Mouse (Mus musculus) testis, adult 2 months (tissue): ENCODE results near the gene Abcc6. TPM values are rescaled to one million over a fixed set of nuclear protein-coding genes. Genes with fewer than 3 reads are reported as not detected.
"Not testable (repeated sequence)": the region's sequence is repeated elsewhere in the genome, so short reads cannot be mapped to it uniquely, and the experiment has no call there.

ENCODE experiments used
- H3K27ac ChIP-seq: fragments of 200-500 bp; 2 replicates; pipeline ENCODE4 v1.5.1; 2012; ENCODE audit warnings: low read depth, low read length; ENCODE audit not compliant: control insufficient read depth, insufficient read depth
- H3K27me3 ChIP-seq: fragments of 200-500 bp; 2 replicates; pipeline ENCODE4 v1.6.1; 2012; ENCODE audit warnings: mild to moderate bottlenecking, low read length, moderate library complexity; ENCODE audit not compliant: control insufficient read depth, insufficient read depth
- H3K36me3 ChIP-seq: fragments of 200-500 bp; 2 replicates; pipeline ENCODE4 v1.6.1; 2012; ENCODE audit warnings: mild to moderate bottlenecking, low read length; ENCODE audit not compliant: control insufficient read depth, insufficient read depth
- H3K4me1 ChIP-seq: fragments of 200-500 bp; 2 replicates; pipeline ENCODE4 v1.6.1; 2012; ENCODE audit warnings: low read length; ENCODE audit not compliant: control insufficient read depth, insufficient read depth
- H3K4me3 ChIP-seq: fragments of 200-500 bp; 2 replicates; pipeline ENCODE4 v1.5.1; 2012; ENCODE audit warnings: low read depth, mild to moderate bottlenecking, low read length, moderate library complexity, mixed read lengths; ENCODE audit not compliant: control insufficient read depth
- CTCF ChIP-seq: fragments of 200-500 bp; IDR thresholded peaks from 2 replicates; pipeline ENCODE4 v1.5.1; 2012; ENCODE audit warnings: low read depth, mild to moderate bottlenecking, inconsistent platforms, low read length, moderate library complexity; ENCODE audit not compliant: control insufficient read depth, insufficient read depth, insufficient replicate concordance
- POLR2A ChIP-seq: fragments of 200-500 bp; IDR thresholded peaks from 2 replicates; pipeline ENCODE4 v1.6.1; 2012; ENCODE audit warnings: low read depth, mild to moderate bottlenecking, inconsistent platforms, low read length, moderate library complexity; ENCODE audit not compliant: control insufficient read depth
- polyA plus RNA-seq: library from polyadenylated mRNA; depleted of rRNA; stranded (reverse); fragments of >200 nt; gene quantifications from 2 replicates; pipeline ENCODE4 v1.2.3, GENCODE M21; 2012

Abcc6 gene
- polyA plus RNA-seq, 1 experiment = 1.0 TPM

- Histone ChIP-seq H3K4me1 (no peaks in the 10 kb centered on the region), H3K4me3 (no peak overlapping the region), H3K27me3 (no peaks in the 10 kb centered on the region), H3K27ac (no peak overlapping the region), H3K36me3 (no peaks in the 10 kb centered on the region; the same call in none of the 2 replicates)
- TF ChIP-seq POLR2A (no peak), CTCF (peak; percentile 59; the same call in 1 of the 2 replicates)
Measured at GRCm38 (mm10) chr7:45935114-45935513, 95.0 kb downstream of the Abcc6 start.

- not testable (repeated sequence) for H3K4me3 ChIP-seq, H3K36me3 ChIP-seq, H3K27me3 ChIP-seq, H3K4me1 ChIP-seq, H3K27ac ChIP-seq
Measured at GRCm38 (mm10) chr7:45933766-45934165, 96.3 kb downstream of the Abcc6 start.

DNA sequence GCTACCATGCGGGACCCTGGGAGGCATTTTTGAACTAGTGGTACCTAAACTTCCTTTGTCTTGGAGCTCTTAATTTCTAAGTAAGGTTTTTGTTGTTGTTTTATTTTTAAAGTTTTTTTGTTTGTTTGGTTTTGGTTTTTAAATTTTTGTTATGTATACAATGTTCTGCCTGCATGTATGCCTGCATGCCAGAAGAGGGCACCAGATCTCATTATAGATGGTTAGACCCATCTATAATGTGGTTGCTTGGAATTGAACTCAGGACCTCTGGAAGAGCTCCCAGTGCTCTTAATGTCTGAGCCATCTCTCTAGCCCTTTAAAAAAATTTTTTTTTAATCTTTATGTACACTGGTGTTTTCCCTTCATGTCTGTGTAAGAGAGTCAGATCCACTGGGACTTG is 100.4 kb downstream of the Abcc6 start:
- peaks cover 5% of the 10 kb centered on the region for H3K4me1 ChIP-seq
- H3K27ac ChIP-seq = no peak overlapping the region
- H3K36me3 ChIP-seq = no peaks in the 10 kb centered on the region; the same call in 1 of the 2 replicates
- H3K27me3 ChIP-seq = no peaks in the 10 kb centered on the region
- no peak overlapping the region for H3K4me3 ChIP-seq
- TF ChIP-seq CTCF = no peak
- no peak for TF ChIP-seq POLR2A

DNA sequence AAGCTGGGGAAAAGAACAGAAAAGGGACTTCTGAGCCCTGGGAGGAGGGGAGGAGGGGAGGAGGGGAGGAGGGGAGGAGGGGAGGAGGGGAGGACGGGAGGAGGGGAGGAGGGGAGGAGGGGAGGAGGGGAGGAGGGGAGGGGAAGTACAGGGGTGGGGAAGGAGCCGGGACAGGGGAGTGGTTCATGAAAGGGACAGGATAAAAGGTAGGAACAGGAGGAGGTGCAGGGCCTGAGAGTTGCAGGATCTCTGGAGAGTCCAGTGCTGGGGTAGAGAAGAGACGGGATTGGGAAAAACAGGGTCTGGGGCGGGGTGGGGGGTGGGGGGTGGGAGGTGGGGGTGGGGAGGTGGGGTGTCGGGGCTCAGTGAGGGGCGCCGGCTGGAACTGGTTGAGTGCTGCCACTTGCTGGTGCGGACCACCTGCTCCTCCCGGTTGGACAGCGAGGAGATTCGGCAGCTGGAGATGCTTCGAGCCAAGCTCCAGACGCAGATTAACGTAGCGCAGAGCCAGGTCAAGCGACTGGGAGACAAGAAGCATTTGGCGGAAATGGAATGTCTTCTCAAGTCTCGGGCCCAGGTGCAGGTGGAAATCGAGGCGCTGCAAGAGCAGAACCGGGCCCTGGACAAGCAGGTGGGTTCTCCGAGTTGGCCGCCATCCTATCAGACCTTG is 101.3 kb downstream of the Abcc6 start:
- no peak for TF ChIP-seq CTCF
- no peak for TF ChIP-seq POLR2A
- no peaks in the 10 kb centered on the region; the same call in 1 of the 2 replicates for H3K36me3 ChIP-seq
- H3K27me3 ChIP-seq = no peaks in the 10 kb centered on the region
- peaks cover 14% of the 10 kb centered on the region for H3K4me1 ChIP-seq
- no peak overlapping the region for H3K27ac ChIP-seq
- H3K4me3 ChIP-seq = peak overlapping the region; percentile 60

DNA sequence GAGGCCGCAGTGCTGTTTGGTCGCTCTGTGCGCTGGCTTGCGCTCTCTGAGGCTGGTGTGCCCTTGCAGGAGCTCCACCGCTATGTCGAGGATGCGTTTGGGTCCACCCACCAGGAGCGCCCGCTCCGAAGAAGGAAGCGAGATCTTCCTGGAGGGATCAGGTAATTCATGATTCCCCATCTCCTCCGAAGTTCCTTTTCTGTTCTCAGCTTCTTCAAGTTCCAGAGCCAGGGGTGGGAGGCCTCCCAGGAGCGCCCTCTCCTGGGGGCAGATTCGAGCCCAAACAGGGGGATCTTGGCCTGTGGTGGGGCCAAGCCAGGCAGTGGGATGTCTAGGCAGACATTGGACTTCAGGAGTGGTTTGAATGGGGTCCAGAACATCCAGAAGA is 105.7 kb downstream of the Abcc6 start:
- H3K36me3 ChIP-seq = no peaks in the 10 kb centered on the region
- no peak for TF ChIP-seq POLR2A
- no peak for TF ChIP-seq CTCF
- H3K4me3 ChIP-seq = peak overlapping the region; percentile 84
- no peaks in the 10 kb centered on the region for H3K27me3 ChIP-seq
- peaks cover 31% of the 10 kb centered on the region for H3K4me1 ChIP-seq
- peak overlapping the region; percentile 93 for H3K27ac ChIP-seq

DNA sequence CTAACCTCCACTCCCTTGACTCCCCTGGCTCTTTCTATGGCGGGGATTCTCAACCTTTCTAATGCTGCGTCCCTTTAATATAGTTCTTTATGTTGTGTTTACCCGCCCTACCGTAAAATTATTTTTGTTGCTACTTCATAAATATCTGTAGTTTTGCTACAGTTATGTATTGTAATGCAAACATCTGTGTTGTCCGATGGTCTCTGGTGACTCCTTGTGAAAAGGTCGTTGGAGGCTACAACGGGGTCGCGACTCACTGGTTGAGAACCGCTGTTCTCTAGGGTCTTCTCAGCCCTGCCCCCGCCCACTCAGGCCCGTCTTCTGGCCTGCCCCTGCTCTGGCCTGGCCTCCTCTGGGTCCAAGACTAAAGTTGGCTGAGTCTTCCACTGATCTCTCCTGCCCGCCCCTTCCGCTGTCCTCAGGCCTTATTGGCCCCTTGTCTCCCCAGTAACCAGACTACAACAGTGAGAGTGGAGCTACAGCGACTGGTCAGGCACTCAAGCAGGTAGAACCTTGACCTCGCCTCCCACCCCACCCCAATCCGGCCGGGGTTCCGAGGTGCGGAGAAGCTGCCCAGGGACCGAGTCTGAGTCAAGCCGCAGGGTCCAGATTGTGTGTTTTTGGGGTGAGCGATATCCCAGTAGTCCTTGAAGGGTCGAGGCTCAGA is 106.2 kb downstream of the Abcc6 start, which contains the start of gene Ccdc114:
Ccdc114 (plus strand) TSS at position 311 of the 667 bp plus-strand sequence.
- H3K4me3 ChIP-seq = peak within 1 kb of the TSS; percentile 84
- peaks cover 27% of the 10 kb centered on the region for H3K4me1 ChIP-seq
- H3K36me3 ChIP-seq = no peaks in the 10 kb centered on the region
- peak within 1 kb of the TSS; percentile 93 for H3K27ac ChIP-seq
- TF ChIP-seq CTCF (no peak), POLR2A (peak; percentile 67)
- H3K27me3 ChIP-seq = no peaks in the 10 kb centered on the region

- Histone ChIP-seq H3K27ac (peak overlapping the region; percentile 93), H3K4me3 (peak overlapping the region; percentile 84), H3K27me3 (no peaks in the 10 kb centered on the region), H3K4me1 (peaks cover 27% of the 10 kb centered on the region), H3K36me3 (no peaks in the 10 kb centered on the region)
- TF ChIP-seq CTCF = no peak
- TF ChIP-seq POLR2A = peak; percentile 80
Measured at GRCm38 (mm10) chr7:45922928-45923761, 107.0 kb downstream of the Abcc6 start.
